Mouse (Mus musculus) lung, postnatal 10 days (tissue): ENCODE results near the gene Brca2.
"Not testable (repeated sequence)": the region's sequence is repeated elsewhere in the genome, so short reads cannot be mapped to it uniquely, and the experiment has no call there.

Experiments used
- DNase-seq: peaks from one replicate; pipeline ENCODE4 v3.0.0; 2021

The Brca2 gene

DNA sequence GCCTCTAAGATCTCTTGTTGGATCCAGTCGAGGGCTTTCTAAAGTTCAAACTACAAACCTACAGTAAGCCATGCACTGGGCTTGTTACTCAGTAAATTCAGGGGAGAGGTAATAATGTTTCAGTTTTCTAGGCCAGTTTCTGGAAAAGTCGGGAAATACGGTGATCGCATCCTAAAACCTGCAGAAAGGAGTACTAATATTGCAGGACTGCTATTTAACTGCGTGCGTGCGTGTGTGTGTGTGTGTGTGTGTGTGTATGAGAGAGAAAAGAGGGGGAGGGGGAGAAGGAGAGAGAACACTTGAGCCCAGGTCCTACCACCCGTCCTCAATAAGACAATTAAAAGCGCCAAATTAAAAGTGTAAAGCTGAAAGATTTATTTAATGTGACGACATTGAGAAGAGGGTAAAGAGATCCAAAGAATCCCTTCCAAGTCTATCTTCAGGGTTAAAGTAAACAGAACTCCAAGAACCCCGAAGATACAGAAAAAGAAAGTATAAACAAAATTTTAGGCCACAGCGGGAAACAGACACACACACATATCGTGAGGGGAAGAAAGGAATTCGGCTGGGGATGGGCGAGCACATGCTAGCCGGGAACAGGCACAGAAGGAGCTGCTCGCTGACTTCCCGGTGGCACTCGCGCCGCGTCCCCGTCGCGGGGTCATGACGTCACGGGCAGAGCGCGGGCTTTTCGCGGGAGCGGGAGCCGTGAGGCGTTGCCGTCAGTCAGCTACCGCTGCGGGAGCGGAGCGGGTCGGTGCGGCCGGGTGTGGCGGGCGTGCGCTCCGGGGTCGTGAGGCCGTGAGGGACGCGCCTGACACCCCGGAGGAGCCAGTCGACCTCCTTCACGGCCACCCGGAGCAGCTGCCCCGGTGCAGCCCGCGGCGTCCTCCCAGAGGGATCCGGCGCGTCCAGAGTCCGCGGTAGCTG is at the start of gene Brca2:
TSS of gene Brca2 (plus strand) at position 694 of the 930 bp plus-strand sequence.
- DNase-seq: peak; percentile 94

GRCm38 (mm10) chr5:150477364-150477763 is 45.1 kb upstream of the Brca2 start:
- DNase-seq: no peak

DNA sequence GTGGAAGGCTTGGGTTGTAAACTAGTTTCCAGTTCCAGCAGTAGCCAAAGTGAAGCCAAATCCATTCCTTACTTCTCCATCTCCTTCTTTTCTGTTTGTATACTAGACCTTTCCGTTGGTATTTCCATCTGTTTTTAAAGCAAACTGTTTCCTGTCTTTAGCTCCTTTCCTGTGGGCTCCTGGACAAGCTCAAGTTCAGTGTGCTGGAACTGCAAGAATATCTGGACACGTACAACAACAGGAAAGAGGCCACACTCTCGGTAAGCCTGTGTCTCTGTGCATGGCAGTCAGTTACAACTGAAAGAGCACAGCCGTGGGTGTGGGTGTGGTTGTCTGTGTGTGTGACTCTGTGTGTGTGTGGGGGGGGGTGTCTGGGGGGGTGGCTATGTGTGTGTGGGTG is 43.8 kb upstream of the Brca2 start:
- peak; percentile 41 for DNase-seq

GRCm38 (mm10) chr5:150485198-150485597 is 37.2 kb upstream of the Brca2 start:
- DNase-seq: peak; percentile 82

GRCm38 (mm10) chr5:150490285-150490684 is 32.1 kb upstream of the Brca2 start:
- DNase-seq: no peak

GRCm38 (mm10) chr5:150490821-150491220 is 31.6 kb upstream of the Brca2 start:
- DNase-seq: no peak

GRCm38 (mm10) chr5:150491573-150492173 is 30.8 kb upstream of the Brca2 start:
- DNase-seq: not testable (repeated sequence)

DNA sequence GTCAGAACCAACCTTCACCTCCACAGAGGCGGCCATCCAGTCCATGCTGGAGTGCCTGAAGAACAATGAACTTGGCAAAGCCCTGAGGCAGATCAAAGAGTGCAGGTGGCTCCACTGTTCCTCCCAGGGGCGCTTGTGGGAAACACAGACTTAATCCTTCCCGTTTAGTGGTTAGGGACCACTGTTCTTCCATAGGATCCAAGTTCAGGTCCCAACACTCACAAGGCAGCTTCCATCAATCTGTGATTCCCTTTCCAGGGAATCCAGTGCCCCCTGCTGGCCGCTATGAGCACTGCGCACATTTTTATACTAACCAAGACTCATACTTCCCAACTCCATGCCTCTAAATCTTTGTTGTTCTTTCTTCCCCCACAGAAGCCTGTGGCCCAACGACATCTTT is 26.6 kb upstream of the Brca2 start:
- DNase-seq: peak; percentile 58

GRCm38 (mm10) chr5:150510451-150511225 is 11.8 kb upstream of the Brca2 start:
- no peak for DNase-seq

DNA sequence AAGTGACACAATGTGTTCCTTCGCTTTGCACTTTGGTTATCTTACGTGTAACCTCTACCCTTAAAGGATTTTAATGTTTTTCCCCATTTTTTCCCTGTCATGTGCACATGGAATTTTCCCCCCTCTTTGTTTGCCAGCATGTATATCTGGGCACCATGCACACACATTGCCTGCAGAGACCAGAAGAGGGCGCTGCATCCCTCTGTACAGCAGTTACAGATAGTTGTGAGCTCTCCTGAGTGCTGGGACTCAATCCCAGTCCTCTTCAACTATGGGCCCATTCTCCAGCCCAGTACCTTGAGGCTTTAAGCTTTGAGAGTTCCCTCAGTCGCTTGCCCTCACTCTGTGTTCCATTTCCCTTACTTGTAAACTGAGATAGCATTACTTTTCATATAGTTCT is 9.2 kb upstream of the Brca2 start:
- DNase-seq: no peak

GRCm38 (mm10) chr5:150514027-150514426 is 8.4 kb upstream of the Brca2 start:
- no peak for DNase-seq

DNA sequence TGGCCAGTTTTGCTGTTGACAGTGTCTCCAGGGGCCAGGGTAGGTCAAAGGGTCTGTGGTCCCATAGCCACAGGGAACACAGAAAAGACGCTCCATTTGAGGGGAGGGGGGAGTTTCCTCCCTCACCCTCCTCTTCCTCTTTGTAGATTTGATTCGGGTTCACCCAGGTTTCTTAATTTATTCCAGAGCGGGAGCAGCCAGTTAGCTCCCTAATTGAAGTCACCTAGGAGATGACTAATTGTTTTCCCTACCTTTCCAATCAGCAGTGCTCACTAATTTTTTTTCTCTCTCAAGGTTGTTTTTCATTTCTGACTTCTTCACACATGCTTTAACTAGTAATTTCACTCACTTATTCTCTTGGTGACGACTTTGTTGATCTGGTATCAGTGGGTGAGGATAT is 4.4 kb upstream of the Brca2 start, which contains the start of gene Zar1l:
TSS of gene Zar1l (minus strand) at position 101 of the 400 bp plus-strand sequence.
- no peak for DNase-seq

GRCm38 (mm10) chr5:150519551-150519950 is 2.9 kb upstream of the Brca2 start:
- peak; percentile 38 for DNase-seq

GRCm38 (mm10) chr5:150522867-150523234 is 421 bp downstream of the Brca2 start:
- DNase-seq: no peak

DNA sequence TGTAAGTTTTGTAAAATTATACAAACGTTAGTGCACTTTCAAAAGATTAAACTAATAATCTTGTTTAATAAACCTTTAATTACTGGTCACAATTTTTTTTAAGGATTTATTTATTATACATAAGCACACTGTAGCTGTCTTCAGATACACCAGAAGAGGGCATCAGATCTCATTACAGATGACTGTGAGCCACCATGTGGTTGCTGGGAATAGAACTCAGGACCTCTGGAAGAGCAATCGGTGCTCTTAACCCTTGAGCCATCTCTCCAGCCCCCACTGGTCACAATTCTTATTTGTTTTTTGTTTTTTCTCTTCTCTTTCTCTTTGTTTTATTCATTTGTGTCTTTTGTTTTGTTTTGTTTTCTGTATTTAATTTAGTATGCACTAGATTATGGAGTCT is 2.8 kb downstream of the Brca2 start:
- no peak for DNase-seq

DNA sequence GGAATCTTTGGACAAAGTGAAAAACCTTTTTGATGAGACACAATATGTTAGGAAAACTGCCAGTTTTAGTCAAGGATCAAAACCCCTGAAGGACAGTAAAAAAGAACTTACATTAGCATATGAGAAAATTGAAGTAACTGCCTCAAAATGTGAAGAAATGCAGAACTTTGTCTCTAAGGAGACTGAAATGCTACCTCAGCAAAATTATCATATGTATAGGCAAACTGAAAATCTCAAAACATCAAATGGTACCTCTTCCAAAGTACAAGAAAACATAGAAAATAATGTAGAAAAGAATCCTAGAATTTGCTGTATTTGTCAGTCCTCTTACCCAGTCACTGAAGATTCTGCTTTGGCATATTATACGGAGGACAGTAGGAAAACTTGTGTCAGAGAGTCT is 18.9 kb downstream of the Brca2 start:
- no peak for DNase-seq

GRCm38 (mm10) chr5:150543184-150543583 is 20.8 kb downstream of the Brca2 start:
- DNase-seq: peak; percentile 15

DNA sequence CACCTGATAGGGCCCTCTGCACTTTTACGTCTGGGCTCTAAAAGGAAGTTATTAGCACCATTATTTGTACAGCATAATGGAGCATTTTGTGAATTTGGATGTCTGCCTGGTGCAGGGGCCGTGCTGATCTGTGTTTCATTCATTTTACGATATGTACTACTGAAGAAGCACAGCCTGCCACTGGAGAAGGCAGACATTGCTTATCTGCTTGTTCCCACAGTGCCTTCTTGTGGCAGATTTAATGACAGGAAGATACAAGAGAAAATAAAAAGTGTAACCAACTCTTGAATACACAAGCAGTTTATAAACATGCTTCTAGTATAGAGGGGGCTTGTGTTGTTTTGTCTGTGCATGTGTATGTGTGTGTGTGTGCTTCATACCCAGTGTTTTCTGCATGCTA is 29.2 kb downstream of the Brca2 start:
- peak; percentile 6 for DNase-seq

- DNase-seq: no peak
Measured at GRCm38 (mm10) chr5:150559519-150560103, 37.2 kb downstream of the Brca2 start.

- no peak for DNase-seq
Measured at GRCm38 (mm10) chr5:150560851-150561250, 38.4 kb downstream of the Brca2 start.

- DNase-seq: no peak
Measured at GRCm38 (mm10) chr5:150561376-150561775, 38.9 kb downstream of the Brca2 start.

- DNase-seq: no peak
Measured at GRCm38 (mm10) chr5:150561783-150562182, 39.4 kb downstream of the Brca2 start.

GRCm38 (mm10) chr5:150564426-150564825 is 42.0 kb downstream of the Brca2 start:
- DNase-seq: no peak
